In genomic region chr5:65294270-65294669, GRCm38 (mm10) we compare ENCODE assay signal across 24 mouse cellular contexts. TPM values are rescaled to one million over a fixed set of nuclear protein-coding genes. Genes with fewer than 3 reads are reported as not detected.
DNase-seq lines count a peak whose midpoint lies in the region; ATAC-seq and TF ChIP-seq lines count a peak whose summit lies in the region.
"Had no signal": no experiment of that assay in that cellular context is flagged by ENCODE, and none has a peak within 500 bp of the region (broad histone marks: within the 10 kb centered on the region; RNA-seq: fewer than 3 reads in every experiment).

No protein-coding gene starts in this region.

- no peak for TF ChIP-seq CTCF in liver, postnatal 0 days (IDR thresholded peaks at IDR 0.05; ENCODE audit: low read depth)

- 62% methylated on average over 2 of the region's 2 CpGs for WGBS in liver, postnatal 0 days (ENCODE audit: insufficient replicate concordance)
- WGBS in macrophage (ENCODE audit: missing documents): 7% methylated on average over 2 of the region's 2 CpGs

- ATAC-seq in liver, postnatal 0 days: peak; percentile 29; the same call in 1 of the 2 replicates
- ATAC-seq: CD4-positive, CD25-positive, alpha-beta regulatory T cell, adult 4 months; forebrain, embryonic 13.5 days; hindbrain, postnatal 0 days had no signal

- H3K9ac ChIP-seq in liver, postnatal 0 days (replicated peaks): no peak overlapping the region
- H3K9ac ChIP-seq: forebrain, embryonic 13.5 days; heart, embryonic 15.5 days; limb, embryonic 15.5 days; midbrain, embryonic 12.5 days had no signal

- DNase-seq in liver, postnatal 0 days: no peak
- DNase-seq in liver (no peak), 3T3-L1 (ENCODE audit: low read depth, low spot score) (peak; percentile 65), 416B (ENCODE audit: low read depth) (peak; percentile 54)
- DNase-seq in urinary bladder, adult 2 months (ENCODE audit: low spot score): no peak
- no peak for DNase-seq in embryo, embryonic 11 days
- DNase-seq: adrenal gland, postnatal 25 days; cerebellum, adult 11-12 months; cerebellum, postnatal 25 days; gastrocnemius, postnatal 25 days; kidney, adult 2 months; kidney, postnatal 14 days; right cerebral cortex, postnatal 25 days; thymus, postnatal 14 days had no signal

- no peaks in the 10 kb centered on the region for H3K79me2 ChIP-seq in macrophage (ENCODE audit: inconsistent target)

- H3K4me1 ChIP-seq in liver, postnatal 0 days (ENCODE audit: insufficient read depth): no peaks in the 10 kb centered on the region
- H3K4me1 ChIP-seq: forebrain, embryonic 13.5 days; heart, embryonic 15.5 days; limb, embryonic 15.5 days; midbrain, embryonic 12.5 days had no signal

- no peak for TF ChIP-seq EP300 in liver, postnatal 0 days (IDR thresholded peaks at IDR 0.05; ENCODE audit: low read depth)

- no peaks in the 10 kb centered on the region for H3K27me3 ChIP-seq in liver, postnatal 0 days (ENCODE audit: insufficient read depth, low read length)
- H3K27me3 ChIP-seq: forebrain, embryonic 13.5 days; heart, embryonic 15.5 days; limb, embryonic 15.5 days; midbrain, embryonic 12.5 days had no signal

- H3K9me3 ChIP-seq in liver, postnatal 0 days (ENCODE audit: low read length): no peaks in the 10 kb centered on the region
- H3K9me3 ChIP-seq: forebrain, embryonic 13.5 days; G1E; heart, embryonic 15.5 days; limb, embryonic 15.5 days; midbrain, embryonic 12.5 days had no signal

- H3K4me3 ChIP-seq in liver, postnatal 0 days (ENCODE audit: low read depth, low read length): no peak overlapping the region
- H3K4me3 ChIP-seq in macrophage (ENCODE audit: inconsistent target): no peak overlapping the region
- H3K4me3 ChIP-seq: forebrain, embryonic 13.5 days; heart, embryonic 15.5 days; layer of hippocampus, adult 2 months; limb, embryonic 15.5 days; midbrain, embryonic 12.5 days had no signal

- H3K36me3 ChIP-seq in liver, postnatal 0 days (replicated peaks; ENCODE audit: insufficient read depth, low read length): peaks cover 71% of the 10 kb centered on the region
- H3K36me3 ChIP-seq in macrophage (ENCODE audit: inconsistent target): peaks cover 36% of the 10 kb centered on the region

- no peak overlapping the region for H3K27ac ChIP-seq in liver, postnatal 0 days (ENCODE audit: low read depth)
- 0 out of 2 replicates have a peak overlapping the region, but pooled peaks have one; percentile 10 for H3K27ac ChIP-seq in macrophage
- H3K27ac ChIP-seq: forebrain, embryonic 13.5 days; heart, embryonic 15.5 days; hindbrain, postnatal 0 days; layer of hippocampus, adult 2 months; limb, embryonic 15.5 days; midbrain, embryonic 12.5 days had no signal

- H3K4me2 ChIP-seq in liver, postnatal 0 days (ENCODE audit: low read depth, low read length): no peak overlapping the region
- H3K4me2 ChIP-seq: forebrain, embryonic 13.5 days; heart, embryonic 15.5 days; limb, embryonic 15.5 days; midbrain, embryonic 12.5 days had no signal

RNA-seq across cellular contexts. Expression of gene Rfc1, which starts 41.2 kb away (rescaled TPM):
- 26.4 and 32.3 TPM in 2 replicates for polyA plus RNA-seq in liver, postnatal 0 days (2015; fragmentation: Nextera tagmentation; extraction: Ambion mirVana)
- total RNA-seq in macrophage (2018; cell fraction: chromatin; rRNA removed): 100 to 1,000 TPM in 6 of 26 experiments, 10 to 100 TPM in 17, 1 to 10 TPM in 3; 6.5 to 131 (median 79.0) TPM
- total RNA-seq in macrophage (2018; cell fraction: cytosol; rRNA removed): 10 to 100 TPM; 28.2 to 54.8 (median 46.1) TPM
- 10 to 100 TPM; 11.7 to 71.8 (median 45.5) TPM for total RNA-seq in macrophage (2018; cell fraction: nucleus; rRNA removed)
- 28.4 to 36.3 TPM (median 35.4 TPM) in 3 replicates for polyA plus RNA-seq in macrophage (2018)
- 21.7 and 24.1 TPM in 2 replicates for polyA plus RNA-seq in urinary bladder, adult 2 months (2012; rRNA removed)

RNA-seq across cellular contexts. Expression of gene Klb, which starts 53.8 kb away (rescaled TPM):
- 17.4 and 19.3 TPM in 2 replicates for polyA plus RNA-seq in liver, postnatal 0 days (2015; fragmentation: Nextera tagmentation; extraction: Ambion mirVana)
- total RNA-seq in macrophage (2018; cell fraction: chromatin; rRNA removed): not detected
- total RNA-seq in macrophage (2018; cell fraction: cytosol; rRNA removed): not detected
- total RNA-seq in macrophage (2018; cell fraction: nucleus; rRNA removed): not detected
- polyA plus RNA-seq in macrophage (2018): not detected in 3 replicates
- polyA plus RNA-seq in urinary bladder, adult 2 months (2012; rRNA removed): 0.25 and 0.40 TPM in 2 replicates
- total RNA-seq: hematopoietic stem cell, adult 5-6 weeks; hindbrain, postnatal 0 days had no signal
- polyA plus RNA-seq: CD4-positive, CD25-positive, alpha-beta regulatory T cell, adult 4 months; G1E; heart, embryonic 15.5 days; limb, embryonic 15.5 days; midbrain, embryonic 12.5 days had no signal

Comparison
In these comparisons a context has a peak if more than half of its experiments do, and no peak if none do; other contexts are left out.
1. DNase-seq: peak in 3T3-L1 (single experiment) and 416B (single experiment); none in liver, postnatal 0 days (single experiment), liver (single experiment), urinary bladder, adult 2 months (single experiment) and embryo, embryonic 11 days (single experiment).
2. RNA of gene Klb, which starts 53.8 kb away (polyA plus RNA-seq): 17.4 to 19.3 TPM in liver, postnatal 0 days; 0.25 to 0.40 TPM in urinary bladder, adult 2 months and not detected in macrophage; every median in the first group is over 10 times any median in the second.